Mouse (Mus musculus) MEL (cell line): ENCODE measurements at regions not wholly inside any gene's neighbourhood (a gene's known extent, or its start where the extent isn't known, plus 50 kb on each side); places are given as distances from the start of the nearest gene placed in this dataset.

Experiments used
- CHD1 ChIP-seq: IDR thresholded peaks from 2 replicates; pipeline ENCODE4 v1.6.1; 2012; ENCODE audit warnings: low read depth, mild to moderate bottlenecking, inconsistent platforms, low read length, improper control_type of control experiment
- CTCF ChIP-seq, 3 experiments: IDR thresholded peaks in 2 of 3; conservative IDR thresholded peaks in 1 of 3; 2 replicates each; pipeline ENCODE4 v1.5.1; 2011 to 2012; ENCODE audit warnings: low read length in 3 of 3, low read depth in 2 of 3, mild to moderate bottlenecking in 2 of 3, improper control_type of control experiment in 1 of 3, inconsistent platforms in 1 of 3, mixed read lengths in 1 of 3, moderate library complexity in 1 of 3; ENCODE audit not compliant: control insufficient read depth in 1 of 3, insufficient read depth in 1 of 3, poor library complexity in 1 of 3, severe bottlenecking in 1 of 3
- EP300 ChIP-seq, 2 experiments: IDR thresholded peaks; 2 replicates each; pipeline ENCODE4 v1.6.1; 2011; ENCODE audit warnings: improper control_type of control experiment in 2 of 2, low read length in 2 of 2, low read depth in 1 of 2, mild to moderate bottlenecking in 1 of 2
- GATA1 ChIP-seq: IDR thresholded peaks from 2 replicates; pipeline ENCODE4 v1.6.1; 2011; ENCODE audit warnings: low read depth, low read length, improper control_type of control experiment
- POLR2A ChIP-seq, 2 experiments: IDR thresholded peaks; 2 replicates each; pipeline ENCODE4 v1.6.1; 2011 to 2012; ENCODE audit warnings: low read length in 2 of 2, mild to moderate bottlenecking in 2 of 2, control low read depth in 1 of 2, improper control_type of control experiment in 1 of 2, low read depth in 1 of 2, moderate library complexity in 1 of 2; ENCODE audit not compliant: control insufficient read depth in 1 of 2, insufficient read depth in 1 of 2, poor library complexity in 1 of 2
- ZC3H11A ChIP-seq: IDR thresholded peaks from 2 replicates; pipeline ENCODE4 v1.6.1; 2012; ENCODE audit warnings: low read depth, mild to moderate bottlenecking, inconsistent platforms, low read length, improper control_type of control experiment

DNA sequence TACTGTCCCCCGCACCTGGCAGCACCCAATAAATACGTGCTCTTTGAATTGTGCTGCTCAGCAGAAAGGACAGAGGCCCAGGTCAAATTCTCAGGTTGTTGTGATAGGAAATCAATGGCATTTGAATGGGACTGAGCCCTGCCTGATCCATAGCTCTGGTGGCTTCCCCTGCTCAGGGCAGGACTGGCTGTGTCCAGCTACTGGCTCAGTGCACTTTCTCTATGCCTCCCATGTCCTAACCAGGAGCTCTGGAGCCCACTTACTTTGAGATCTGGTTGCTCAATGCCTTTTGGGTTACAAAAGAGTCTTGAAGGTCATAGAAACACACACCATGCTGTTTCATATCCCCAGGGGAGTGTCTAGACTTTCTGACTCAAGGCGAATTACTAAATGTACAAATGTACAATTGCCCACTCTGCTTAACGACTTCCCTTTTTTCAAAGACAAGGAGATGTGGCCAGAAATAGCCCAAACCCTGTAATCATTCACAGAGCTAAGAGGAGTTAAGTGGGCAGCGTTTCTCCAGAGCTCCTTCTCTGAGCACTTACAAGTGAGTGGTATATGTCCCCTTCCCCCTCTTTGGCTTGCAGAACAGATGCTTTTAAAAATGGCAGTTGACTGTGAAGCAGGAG is 130.4 kb upstream of the Plxnc1 start:
- TF ChIP-seq GATA1 (no peak), CHD1 (no peak), CTCF (IDR thresholded peaks at IDR 0.05 in 2 of 3, conservative IDR thresholded peaks at IDR 0.05 in 1 of 3; ENCODE audit: control insufficient read depth in 1 of 3, insufficient read depth in 1 of 3, low read depth in 2 of 3, low read length in 3 of 3, poor library complexity in 1 of 3, severe bottlenecking in 1 of 3) (no peak), POLR2A (IDR thresholded peaks at IDR 0.05; ENCODE audit: control insufficient read depth in 1 of 2, insufficient read depth in 1 of 2, low read depth in 1 of 2, low read length in 2 of 2, poor library complexity in 1 of 2) (no peak), EP300 (IDR thresholded peaks at IDR 0.05; ENCODE audit: low read depth in 1 of 2, low read length in 2 of 2) (no peak), ZC3H11A (no peak)
